8 mouse cellular contexts compared by ENCODE assay signal in the genomic region with DNA sequence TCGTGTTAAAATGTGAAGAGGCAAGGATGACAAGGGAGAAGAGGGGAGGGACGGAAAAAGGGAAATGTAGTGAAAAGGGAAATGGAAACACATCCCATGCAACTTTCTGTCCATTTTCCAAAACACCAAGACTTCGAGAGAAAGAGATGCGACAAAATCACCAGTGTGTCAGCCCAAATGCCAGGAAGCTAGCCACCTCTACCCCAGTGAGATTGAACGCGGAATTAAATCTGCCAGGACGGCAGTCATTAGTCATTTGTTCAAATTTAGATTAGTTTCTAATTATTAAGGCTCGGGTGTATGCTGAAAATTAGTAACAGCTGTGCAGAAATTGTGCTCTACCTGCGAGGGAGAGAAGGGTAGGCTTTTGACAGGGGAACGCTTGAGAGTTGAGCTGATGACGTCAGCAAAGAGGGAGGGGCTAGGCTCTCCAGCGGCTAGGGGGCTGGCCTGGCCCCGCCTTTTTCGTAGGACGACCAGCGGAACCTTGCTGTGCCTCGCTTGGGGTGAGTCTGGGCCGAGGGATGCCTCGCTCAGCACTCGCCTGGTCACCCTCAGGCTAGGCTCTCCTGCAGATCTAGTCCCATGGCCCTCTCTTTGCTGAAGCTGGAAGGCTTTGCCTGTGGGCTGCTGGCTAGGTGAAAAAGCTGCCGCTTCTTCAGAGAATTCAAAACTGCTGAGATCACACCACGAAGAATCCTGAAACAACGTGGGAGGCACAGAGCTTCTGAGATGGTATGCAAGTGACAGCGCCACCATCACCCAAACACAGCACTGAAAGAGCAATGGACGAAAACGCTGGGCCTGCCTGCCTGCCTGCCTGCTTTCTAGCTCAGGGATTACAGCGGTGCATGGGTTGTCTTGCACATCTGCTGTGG. TPM values are rescaled to one million over a fixed set of nuclear protein-coding genes. Genes with fewer than 3 reads are reported as not detected.
DNase-seq lines count a peak whose midpoint lies in the region; ATAC-seq and TF ChIP-seq lines count a peak whose summit lies in the region.

No protein-coding gene starts in this region.

- DNase-seq in brain, embryonic 14.5 days (ENCODE audit: low read depth): peak; percentile 89
- DNase-seq in kidney, postnatal 25 days: peak; percentile 66 to 75
- peak; percentile 62 for DNase-seq in neural tube, embryonic 10.5 days (ENCODE audit: extremely low spot score, low spot score)
- DNase-seq in urinary bladder, postnatal 25 days (ENCODE audit: low spot score): peak; percentile 33

- no peaks in the 10 kb centered on the region for H3K9me3 ChIP-seq in E14TG2a.4 (ENCODE audit: low read length)
- no peaks in the 10 kb centered on the region for H3K9me3 ChIP-seq in heart, embryonic 16.5 days (replicated peaks; ENCODE audit: control insufficient read depth, low read length)
- no peaks in the 10 kb centered on the region for H3K9me3 ChIP-seq in liver, embryonic 12.5 days (replicated peaks)

- no peak for TF ChIP-seq POLR2A in brain, embryonic 14.5 days (IDR thresholded peaks at IDR 0.05; ENCODE audit: borderline replicate concordance, extremely low read depth, insufficient read depth, insufficient read length, poor library complexity, severe bottlenecking)

- no peaks in the 10 kb centered on the region for H3K27me3 ChIP-seq in E14TG2a.4 (ENCODE audit: insufficient read depth, low read length)
- no peaks in the 10 kb centered on the region for H3K27me3 ChIP-seq in heart, embryonic 16.5 days (ENCODE audit: control insufficient read depth, insufficient read depth, low read length)
- no peaks in the 10 kb centered on the region for H3K27me3 ChIP-seq in liver, embryonic 12.5 days (replicated peaks)

- 24% methylated on average over 27 of the region's 27 CpGs for WGBS in heart, embryonic 16.5 days
- WGBS in liver, embryonic 12.5 days (ENCODE audit: insufficient replicate concordance): 54% methylated on average over 27 of the region's 27 CpGs

- H3K4me1 ChIP-seq in E14TG2a.4 (replicated peaks; ENCODE audit: low read depth, low read length): peaks cover 27% of the 10 kb centered on the region
- peaks cover 5% of the 10 kb centered on the region; the same call in 1 of the 2 replicates for H3K4me1 ChIP-seq in heart, embryonic 16.5 days (ENCODE audit: control insufficient read depth, insufficient read depth, low read length)
- peaks cover 9% of the 10 kb centered on the region for H3K4me1 ChIP-seq in liver, embryonic 12.5 days

- H3K27ac ChIP-seq in heart, embryonic 16.5 days (ENCODE audit: low read length): no peak overlapping the region
- H3K27ac ChIP-seq in liver, embryonic 12.5 days: peak overlapping the region; percentile 26; the same call in 1 of the 2 replicates

- peak overlapping the region; percentile 59 for H3K9ac ChIP-seq in heart, embryonic 16.5 days (ENCODE audit: low read length)
- no peak overlapping the region for H3K9ac ChIP-seq in liver, embryonic 12.5 days

- ATAC-seq in erythroid progenitor cell, adult 5-6 weeks (replicated peaks; ENCODE audit: low FRiP score, poor library complexity, severe bottlenecking): 0 out of 2 replicates have a peak, but pooled peaks have one; percentile 25
- ATAC-seq in heart, embryonic 16.5 days (replicated peaks; ENCODE audit: extremely low read depth, insufficient read depth, low FRiP score): peak; percentile 75
- peak; percentile 57 for ATAC-seq in liver, embryonic 12.5 days

- H3K36me3 ChIP-seq in E14TG2a.4 (ENCODE audit: insufficient read depth, low read length): peaks cover 58% of the 10 kb centered on the region
- H3K36me3 ChIP-seq in heart, embryonic 16.5 days (ENCODE audit: control insufficient read depth, insufficient read depth): no peaks in the 10 kb centered on the region
- H3K36me3 ChIP-seq in liver, embryonic 12.5 days: peaks cover 69% of the 10 kb centered on the region

- TF ChIP-seq CTCF in E14TG2a.4 (conservative IDR thresholded peaks at IDR 0.05; ENCODE audit: low read length): no peak
- TF ChIP-seq CTCF in brain, embryonic 14.5 days (IDR thresholded peaks at IDR 0.05; ENCODE audit: borderline replicate concordance, extremely low read depth, insufficient read depth, insufficient read length): no peak; the same call in 1 of the 2 replicates

- H3K4me3 ChIP-seq in E14TG2a.4 (replicated peaks; ENCODE audit: low read length): peak overlapping the region; percentile 72
- H3K4me3 ChIP-seq in heart, embryonic 16.5 days (ENCODE audit: low read length): peak overlapping the region; percentile 53
- peak overlapping the region; percentile 36 for H3K4me3 ChIP-seq in liver, embryonic 12.5 days

- H3K4me2 ChIP-seq in heart, embryonic 16.5 days (ENCODE audit: low read depth, low read length): peak overlapping the region; percentile 90
- H3K4me2 ChIP-seq in liver, embryonic 12.5 days: peak overlapping the region; percentile 64

RNA-seq across cellular contexts. Expression of gene Myb, which starts 15.9 kb away (rescaled TPM):
- polyA plus RNA-seq in brain, embryonic 14.5 days (2012; rRNA removed): 4.8 and 5.2 TPM in 2 replicates
- 93.7 and 126 TPM in 2 replicates for total RNA-seq in erythroid progenitor cell, adult 5-6 weeks (2015; ENCODE audit: low replicate concordance)
- total RNA-seq in erythroid progenitor cell, adult 5-6 weeks (2017; ENCODE audit: low replicate concordance): 43.9 and 54.2 TPM in 2 replicates
- polyA plus RNA-seq in heart, embryonic 16.5 days (2015; fragmentation: Nextera tagmentation; extraction: Ambion mirVana): 6.3 and 15.9 TPM in 2 replicates
- polyA plus RNA-seq in liver, embryonic 12.5 days (2016; fragmentation: Nextera tagmentation; extraction: Ambion mirVana): 24.3 and 24.7 TPM in 2 replicates

Comparison
In these comparisons a context has a peak if more than half of its experiments do, and no peak if none do; other contexts are left out.
1. DNase-seq: peak in every context shown above with its lines; median percentile 89 in brain, embryonic 14.5 days; 70 in kidney, postnatal 25 days; 62 in neural tube, embryonic 10.5 days; 33 in urinary bladder, postnatal 25 days.
2. ATAC-seq: peak in every context shown above with its lines; median percentile 75 in heart, embryonic 16.5 days; 57 in liver, embryonic 12.5 days; 25 in erythroid progenitor cell, adult 5-6 weeks.